Mouse (Mus musculus): Measurements from ENCODE around the gene Smad1. TPM values are rescaled to one million over a fixed set of nuclear protein-coding genes. Genes with fewer than 3 reads are reported as not detected.

The Smad1 gene
- total RNA-seq, 1 experiment from 2014 or later = 32.6 TPM

DNA sequence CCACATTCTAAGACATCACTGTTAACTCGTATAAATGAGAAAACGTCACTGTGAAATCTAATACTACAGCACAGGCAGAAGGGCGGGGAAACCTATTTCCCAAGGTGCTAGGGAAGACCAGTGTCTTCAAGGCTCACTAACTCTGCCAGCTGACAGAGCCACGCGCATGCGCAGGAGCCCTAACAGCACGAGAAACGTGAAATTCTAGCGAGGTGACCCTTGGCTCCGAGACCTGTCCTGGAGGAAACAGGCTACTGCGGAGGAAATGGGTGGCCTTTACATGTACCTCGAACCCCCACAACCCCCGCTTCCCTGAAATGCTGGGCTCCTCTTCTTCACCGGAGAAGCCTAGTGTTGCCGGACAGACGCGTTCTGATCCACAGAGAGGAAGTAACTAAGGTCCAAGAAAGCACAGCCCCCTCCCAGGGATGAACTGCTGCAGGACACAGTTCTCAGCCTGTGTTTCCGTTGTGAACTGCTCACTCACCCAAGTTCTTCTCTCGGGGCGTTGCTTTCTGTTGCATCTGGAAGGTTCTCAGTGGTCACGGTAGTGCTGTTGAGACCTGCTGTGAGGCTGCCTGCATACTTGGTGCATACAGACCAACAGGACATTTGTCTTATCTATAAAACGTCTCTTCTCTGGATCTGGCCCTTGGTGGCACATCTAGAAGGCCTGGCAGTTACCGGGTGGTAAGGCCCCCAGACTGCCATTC is 10.1 kb downstream of the Smad1 start:
- ATAC-seq (replicated peaks in 1 of 2; ENCODE audit: insufficient read depth in 1 of 2, low FRiP score in 2 of 2, low TSS enrichment in 1 of 2, low read depth in 1 of 2, poor library complexity in 2 of 2, severe bottlenecking in 2 of 2) = no peak

DNA sequence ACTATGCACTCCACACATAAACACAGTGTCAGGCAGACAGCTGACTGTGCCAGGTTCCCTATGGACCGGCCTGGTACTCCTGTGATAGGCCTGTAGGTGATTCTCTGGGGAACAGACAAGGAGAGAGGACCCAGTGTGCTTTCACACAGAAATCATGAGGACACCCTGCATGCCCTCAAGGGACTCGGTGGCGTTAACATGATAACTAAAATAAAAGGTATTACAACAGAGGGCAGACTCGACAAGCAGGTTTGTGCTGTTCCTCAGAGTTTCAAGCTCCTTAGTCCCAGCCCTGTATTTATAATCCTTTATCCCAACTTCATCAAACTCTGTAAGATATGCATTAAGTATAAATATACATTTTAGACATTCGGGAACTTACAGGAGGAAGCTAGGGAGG is 12.5 kb downstream of the Smad1 start:
- no peak for ATAC-seq (replicated peaks in 1 of 2; ENCODE audit: insufficient read depth in 1 of 2, low FRiP score in 2 of 2, low TSS enrichment in 1 of 2, low read depth in 1 of 2, poor library complexity in 2 of 2, severe bottlenecking in 2 of 2)

DNA sequence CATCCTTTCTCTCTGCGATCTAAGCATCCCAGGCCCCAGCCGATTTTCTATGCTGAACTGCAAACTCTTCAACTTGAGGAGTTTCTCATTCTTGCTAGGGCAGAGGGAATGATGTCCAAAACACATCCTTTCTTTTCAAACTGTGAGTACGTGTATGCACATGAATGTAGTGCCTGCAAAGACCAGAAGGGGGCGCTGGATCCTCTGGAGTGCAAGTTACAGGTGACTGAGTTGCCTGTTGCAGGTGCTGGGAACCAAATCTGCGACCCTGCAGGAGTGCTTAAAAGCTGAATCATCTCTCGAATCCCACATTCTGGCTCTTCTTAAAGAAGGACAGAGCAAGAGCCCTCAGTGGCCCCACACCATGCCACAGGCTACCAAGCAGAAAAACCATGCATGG is 13.0 kb downstream of the Smad1 start:
- no peak for ATAC-seq (replicated peaks in 1 of 2; ENCODE audit: insufficient read depth in 1 of 2, low FRiP score in 2 of 2, low TSS enrichment in 1 of 2, low read depth in 1 of 2, poor library complexity in 2 of 2, severe bottlenecking in 2 of 2)

DNA sequence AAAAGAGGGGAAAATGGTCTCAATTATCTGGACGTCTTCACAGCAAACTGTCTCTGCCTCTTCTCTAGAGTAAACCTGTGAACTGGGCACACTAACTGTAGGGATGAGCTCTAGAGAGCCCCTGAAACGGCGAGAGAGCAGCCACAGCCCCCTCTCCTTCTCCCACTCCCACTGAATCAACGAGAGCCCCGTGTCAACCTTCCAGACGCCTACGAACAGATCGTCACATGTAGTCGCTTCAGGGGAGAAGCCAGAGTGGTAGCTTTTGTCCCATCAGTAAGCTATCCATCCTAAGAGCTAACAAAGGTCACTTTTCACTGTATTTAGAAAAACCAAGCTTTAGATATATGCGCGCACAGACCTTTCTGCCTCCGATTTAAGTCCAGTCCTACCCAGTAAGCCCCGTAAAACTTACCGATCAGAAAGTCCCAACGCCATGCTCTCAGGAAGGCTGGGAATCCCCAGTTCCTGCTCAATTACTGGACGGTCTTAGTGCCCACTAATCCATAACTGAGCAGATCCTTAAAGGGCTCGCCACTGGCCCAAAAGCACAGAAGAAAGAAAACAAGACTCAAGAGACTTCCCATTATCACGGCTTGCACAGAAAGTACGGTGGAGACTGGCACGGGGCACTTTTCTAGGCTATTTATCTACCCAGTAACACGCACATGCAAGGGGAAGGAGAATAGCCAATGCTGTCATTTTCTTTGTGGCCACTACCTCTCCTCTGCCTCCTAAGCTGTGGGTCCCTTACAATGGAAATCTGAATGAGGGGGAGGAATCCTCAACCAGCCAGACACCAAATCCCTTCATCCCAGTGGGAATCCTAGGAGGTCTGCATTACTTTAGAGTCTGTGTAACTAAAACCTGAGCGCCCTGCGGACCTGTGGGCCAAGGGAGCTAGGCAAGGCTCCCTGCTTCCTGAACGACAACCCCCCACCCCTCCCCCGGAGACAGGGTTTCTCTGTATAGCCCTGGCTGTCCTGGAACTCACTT is 14.7 kb downstream of the Smad1 start:
- peak; percentile 42 to 49; a peak in 1 of 4 replicates for ATAC-seq (replicated peaks in 1 of 2; ENCODE audit: insufficient read depth in 1 of 2, low FRiP score in 2 of 2, low TSS enrichment in 1 of 2, low read depth in 1 of 2, poor library complexity in 2 of 2, severe bottlenecking in 2 of 2)

DNA sequence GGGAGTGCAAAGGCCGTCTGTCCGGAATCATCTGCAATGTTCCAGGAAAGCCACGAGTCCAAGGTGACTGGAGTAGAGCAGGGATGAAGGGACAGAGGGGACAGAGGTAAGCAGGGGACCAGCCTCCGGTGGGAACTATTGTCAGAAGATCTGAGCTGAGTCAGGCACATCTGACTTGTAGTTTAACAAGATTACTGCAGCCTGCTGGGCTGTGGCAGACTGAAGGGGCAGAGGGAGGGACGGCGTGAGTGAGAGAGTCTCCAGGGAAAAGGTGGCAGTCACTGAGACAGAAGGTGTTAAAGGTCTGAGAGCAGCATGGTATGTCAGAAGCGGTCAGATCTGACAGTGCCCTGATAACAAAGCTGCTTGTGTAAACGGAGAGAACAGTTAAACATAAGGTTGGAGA is 16.5 kb downstream of the Smad1 start:
- 0 out of 4 replicates have a peak, but pooled peaks of 1 of the 2 experiments have one; percentile 11 for ATAC-seq (replicated peaks in 1 of 2; ENCODE audit: insufficient read depth in 1 of 2, low FRiP score in 2 of 2, low TSS enrichment in 1 of 2, low read depth in 1 of 2, poor library complexity in 2 of 2, severe bottlenecking in 2 of 2)

DNA sequence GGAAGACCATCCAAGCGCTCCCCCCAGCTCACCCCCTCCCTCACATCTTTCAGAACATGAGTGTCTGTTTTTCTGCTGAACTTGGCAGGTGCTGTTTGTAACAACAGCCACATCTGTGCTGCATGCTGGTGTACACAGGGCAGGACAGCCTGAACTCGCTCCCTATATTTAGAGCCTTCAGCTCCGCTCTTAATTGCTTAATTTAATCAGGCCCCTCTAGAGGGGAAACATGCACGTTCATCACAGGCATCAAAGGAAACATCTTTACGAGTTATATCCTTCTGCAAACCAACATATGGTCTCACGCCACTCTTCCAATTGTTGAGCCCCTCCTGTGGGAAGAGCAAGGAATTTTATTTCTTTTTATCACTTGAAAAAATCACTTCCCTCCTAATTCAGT is 17.5 kb downstream of the Smad1 start:
- peak; percentile 36 to 44; a peak in 1 of 4 replicates for ATAC-seq (replicated peaks in 1 of 2; ENCODE audit: insufficient read depth in 1 of 2, low FRiP score in 2 of 2, low TSS enrichment in 1 of 2, low read depth in 1 of 2, poor library complexity in 2 of 2, severe bottlenecking in 2 of 2)

DNA sequence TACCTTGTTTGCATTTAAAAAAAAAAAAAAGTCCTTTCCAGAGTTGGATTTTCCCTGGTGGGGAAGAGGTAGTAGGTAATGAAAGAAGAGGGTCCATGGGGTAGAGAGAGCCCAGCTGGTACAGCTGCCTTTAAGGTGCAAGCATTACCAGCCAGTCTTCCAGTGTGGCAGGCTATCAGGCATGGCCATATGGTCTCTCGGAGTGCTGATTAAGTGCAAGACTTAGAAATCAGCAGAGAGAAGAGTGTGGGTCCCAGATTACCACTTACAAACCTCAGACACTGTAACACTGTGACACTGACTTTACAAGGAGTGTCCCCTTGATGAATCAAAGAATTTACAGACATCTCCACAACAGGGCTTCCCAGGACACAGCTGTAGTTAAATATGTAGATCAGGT is 18.9 kb downstream of the Smad1 start:
- no peak for ATAC-seq (replicated peaks in 1 of 2; ENCODE audit: insufficient read depth in 1 of 2, low FRiP score in 2 of 2, low TSS enrichment in 1 of 2, low read depth in 1 of 2, poor library complexity in 2 of 2, severe bottlenecking in 2 of 2)

DNA sequence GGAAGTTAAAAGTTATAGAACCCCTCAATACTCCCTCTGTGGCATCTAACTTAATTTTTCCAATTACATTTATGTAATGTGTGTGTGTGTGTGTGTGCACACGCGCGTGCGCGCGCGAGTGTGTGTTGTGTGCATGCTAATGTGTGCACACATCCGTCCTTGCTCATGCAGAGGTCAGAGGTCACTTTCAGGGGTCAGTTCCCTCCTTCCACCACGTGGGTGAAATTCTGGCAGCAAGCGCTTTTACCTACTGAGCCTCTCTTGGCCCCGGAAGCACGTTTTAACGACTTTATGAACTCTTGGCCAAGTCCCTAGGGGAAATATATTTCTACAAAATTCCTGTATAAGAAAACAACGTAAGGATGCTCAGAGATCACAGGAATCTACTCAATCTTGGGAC is 19.3 kb downstream of the Smad1 start:
- ATAC-seq (replicated peaks in 1 of 2; ENCODE audit: insufficient read depth in 1 of 2, low FRiP score in 2 of 2, low TSS enrichment in 1 of 2, low read depth in 1 of 2, poor library complexity in 2 of 2, severe bottlenecking in 2 of 2) = no peak

DNA sequence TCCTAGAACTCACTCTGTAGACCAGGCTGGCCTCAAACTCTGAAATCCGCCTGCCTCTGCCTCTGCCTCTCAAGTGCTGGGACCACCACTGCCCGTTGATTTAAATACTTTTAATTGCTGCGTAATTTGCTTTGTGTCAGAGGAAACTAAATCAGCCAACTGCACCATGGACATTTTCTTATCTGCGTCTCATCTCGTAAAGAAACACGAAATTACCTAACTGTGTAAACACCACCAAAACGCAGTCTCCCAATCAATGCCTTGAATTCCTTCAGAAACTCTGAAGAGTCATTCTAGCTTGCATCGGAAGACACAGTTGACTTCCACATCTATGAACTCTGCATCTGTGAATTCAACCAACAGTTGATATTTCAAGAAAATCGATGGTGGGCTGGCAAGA is 22.7 kb downstream of the Smad1 start:
- no peak for ATAC-seq (replicated peaks in 1 of 2; ENCODE audit: insufficient read depth in 1 of 2, low FRiP score in 2 of 2, low TSS enrichment in 1 of 2, low read depth in 1 of 2, poor library complexity in 2 of 2, severe bottlenecking in 2 of 2)

DNA sequence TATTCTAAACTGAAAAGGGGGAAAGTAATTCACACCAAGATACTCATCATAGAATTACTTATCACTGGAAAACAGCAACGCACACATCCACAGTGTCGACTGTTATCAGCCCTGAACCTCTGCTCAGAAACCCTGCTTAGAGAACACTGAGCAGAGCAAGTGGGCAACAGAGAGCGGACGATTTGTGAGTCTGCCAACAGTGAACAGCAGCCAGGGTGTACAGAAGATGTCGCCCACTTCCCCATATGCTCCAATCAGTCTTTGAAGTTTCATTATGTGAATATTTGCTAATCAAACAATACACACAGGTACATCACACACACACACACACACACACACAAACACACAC is 23.6 kb downstream of the Smad1 start:
- peak; percentile 57 to 63 for ATAC-seq (replicated peaks in 1 of 2; ENCODE audit: insufficient read depth in 1 of 2, low FRiP score in 2 of 2, low TSS enrichment in 1 of 2, low read depth in 1 of 2, poor library complexity in 2 of 2, severe bottlenecking in 2 of 2)

DNA sequence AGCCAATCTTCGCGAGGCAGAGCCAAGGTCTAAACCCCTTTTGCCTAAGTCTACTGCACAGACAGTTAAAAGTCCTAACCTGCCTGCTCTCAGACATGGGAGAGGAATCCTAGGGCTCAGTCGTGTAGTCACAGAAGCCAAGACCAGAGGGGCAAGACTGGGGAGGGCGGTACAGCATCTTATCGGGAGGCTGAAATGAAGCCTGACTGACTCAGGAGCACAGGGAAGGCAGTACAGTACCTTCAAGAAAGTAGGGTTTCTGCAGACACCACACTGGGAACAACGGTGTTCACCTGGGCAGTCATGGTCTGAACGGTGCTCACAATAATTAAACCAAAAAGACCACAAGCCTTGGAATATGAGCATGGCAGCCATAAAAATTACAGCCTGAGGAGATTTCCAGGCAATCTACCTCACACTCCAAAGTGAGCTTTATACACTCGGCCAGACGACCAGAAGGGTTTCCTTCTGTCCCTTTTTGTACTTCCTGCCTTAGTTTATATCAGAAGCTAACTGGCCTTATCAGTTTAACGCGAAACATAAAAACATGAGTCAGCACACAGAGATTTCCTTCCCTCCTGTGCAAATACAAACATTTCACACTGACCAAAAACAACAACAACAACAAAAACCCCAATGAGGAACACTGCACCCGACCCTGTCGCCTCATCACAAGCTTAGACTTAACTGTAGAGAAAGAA is 24.1 kb downstream of the Smad1 start:
- peak; percentile 0 to 8; a peak in 3 of 4 replicates for ATAC-seq (replicated peaks in 1 of 2; ENCODE audit: insufficient read depth in 1 of 2, low FRiP score in 2 of 2, low TSS enrichment in 1 of 2, low read depth in 1 of 2, poor library complexity in 2 of 2, severe bottlenecking in 2 of 2)

DNA sequence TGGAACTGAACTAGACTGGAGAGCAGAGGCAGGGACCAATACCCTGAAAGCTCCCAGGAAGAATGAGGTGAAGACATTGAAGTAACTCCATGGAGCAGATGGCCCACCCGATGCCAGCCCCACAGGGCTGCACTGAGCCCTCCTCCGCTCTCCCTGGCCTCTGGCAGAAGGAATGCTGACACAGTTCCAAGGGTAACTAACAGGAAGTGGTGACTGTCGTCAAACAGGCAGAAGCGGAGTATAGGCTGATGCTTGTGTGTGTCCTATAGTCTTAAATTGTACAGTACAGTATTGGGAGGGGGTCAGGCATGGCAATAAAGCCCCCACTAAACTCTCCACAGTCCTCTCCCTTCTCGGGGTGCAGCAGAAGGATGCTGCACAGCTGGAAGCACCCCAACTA is 24.9 kb downstream of the Smad1 start:
- peak; percentile 28 to 38; a peak in 3 of 4 replicates for ATAC-seq (replicated peaks in 1 of 2; ENCODE audit: insufficient read depth in 1 of 2, low FRiP score in 2 of 2, low TSS enrichment in 1 of 2, low read depth in 1 of 2, poor library complexity in 2 of 2, severe bottlenecking in 2 of 2)

DNA sequence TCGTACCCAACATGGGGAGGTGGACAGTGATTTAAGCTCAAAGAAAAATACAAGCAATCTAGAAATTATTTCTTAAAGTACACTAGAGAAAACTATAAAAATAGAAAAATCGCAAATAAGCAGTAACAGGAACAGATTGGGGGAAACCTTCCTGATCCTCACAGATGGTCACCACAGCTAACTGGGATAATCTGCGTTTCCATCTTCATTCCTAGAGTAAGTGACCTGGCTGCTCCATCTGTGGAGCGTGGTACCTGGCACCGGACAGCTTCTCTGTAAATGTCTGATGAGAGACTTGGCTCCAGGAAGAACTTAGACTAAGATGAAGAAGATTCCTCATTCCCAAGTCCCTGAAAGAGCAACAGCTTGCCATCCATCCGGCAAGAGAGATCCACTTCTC is 25.8 kb downstream of the Smad1 start:
- ATAC-seq (replicated peaks in 1 of 2; ENCODE audit: insufficient read depth in 1 of 2, low FRiP score in 2 of 2, low TSS enrichment in 1 of 2, low read depth in 1 of 2, poor library complexity in 2 of 2, severe bottlenecking in 2 of 2) = no peak

DNA sequence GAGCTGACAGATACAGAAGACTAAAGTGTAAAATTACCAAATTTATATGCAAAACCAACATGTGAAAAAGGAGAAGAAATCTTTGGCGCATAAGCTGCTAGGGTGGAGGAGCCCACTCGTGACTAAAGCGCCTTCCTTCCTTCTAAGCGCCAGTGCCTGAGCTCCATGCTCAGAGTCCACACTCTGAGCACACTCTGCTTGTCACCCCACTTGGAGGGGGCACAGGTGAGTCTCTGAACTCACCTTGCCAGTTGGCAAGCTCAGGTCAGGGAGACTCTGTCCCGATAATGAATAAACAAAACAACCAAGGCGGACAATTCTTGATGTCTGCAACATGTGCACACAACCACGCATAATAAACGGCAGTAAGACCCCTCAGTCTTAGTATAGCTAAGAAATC is 26.4 kb downstream of the Smad1 start:
- no peak for ATAC-seq (replicated peaks in 1 of 2; ENCODE audit: insufficient read depth in 1 of 2, low FRiP score in 2 of 2, low TSS enrichment in 1 of 2, low read depth in 1 of 2, poor library complexity in 2 of 2, severe bottlenecking in 2 of 2)

DNA sequence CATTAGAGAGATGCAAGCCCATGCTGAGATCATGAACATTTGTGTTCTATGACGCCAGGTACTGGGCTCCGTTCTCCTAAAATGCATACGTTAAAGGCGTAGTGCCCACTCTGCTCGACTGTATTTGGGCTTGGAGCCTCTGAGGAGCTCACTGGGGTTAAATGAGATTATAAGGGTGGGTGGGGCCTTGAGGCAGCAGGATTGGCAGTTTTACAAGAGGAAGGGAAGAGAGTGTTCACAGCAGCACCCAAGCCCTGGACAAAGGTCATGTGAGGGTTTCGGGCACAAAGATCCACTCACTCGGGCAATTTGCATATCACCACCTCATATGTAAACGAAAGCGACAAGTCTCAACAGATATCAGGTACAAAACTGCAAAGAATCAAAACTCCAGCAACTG is 26.8 kb downstream of the Smad1 start:
- ATAC-seq (replicated peaks in 1 of 2; ENCODE audit: insufficient read depth in 1 of 2, low FRiP score in 2 of 2, low TSS enrichment in 1 of 2, low read depth in 1 of 2, poor library complexity in 2 of 2, severe bottlenecking in 2 of 2) = no peak

DNA sequence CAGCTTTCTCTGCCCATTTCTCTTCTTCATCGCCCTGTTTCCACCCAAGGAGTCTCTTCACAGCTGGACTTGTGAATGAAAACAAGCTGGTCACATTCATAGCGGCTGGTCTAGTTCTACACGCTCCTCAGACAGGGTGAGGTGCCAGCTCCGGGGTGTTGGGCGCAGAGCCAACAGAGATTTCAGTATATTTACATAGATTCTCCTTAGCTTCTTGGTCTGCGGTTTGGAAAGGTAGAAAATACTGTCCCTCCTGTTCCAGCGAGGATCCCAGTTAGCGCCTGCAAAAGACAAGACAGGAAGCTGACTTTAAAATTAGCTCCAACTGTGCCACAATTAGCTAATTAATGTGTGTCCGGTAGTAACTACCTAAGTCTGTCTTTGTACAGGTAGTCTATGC is 27.2 kb downstream of the Smad1 start:
- no peak for ATAC-seq (replicated peaks in 1 of 2; ENCODE audit: insufficient read depth in 1 of 2, low FRiP score in 2 of 2, low TSS enrichment in 1 of 2, low read depth in 1 of 2, poor library complexity in 2 of 2, severe bottlenecking in 2 of 2)

DNA sequence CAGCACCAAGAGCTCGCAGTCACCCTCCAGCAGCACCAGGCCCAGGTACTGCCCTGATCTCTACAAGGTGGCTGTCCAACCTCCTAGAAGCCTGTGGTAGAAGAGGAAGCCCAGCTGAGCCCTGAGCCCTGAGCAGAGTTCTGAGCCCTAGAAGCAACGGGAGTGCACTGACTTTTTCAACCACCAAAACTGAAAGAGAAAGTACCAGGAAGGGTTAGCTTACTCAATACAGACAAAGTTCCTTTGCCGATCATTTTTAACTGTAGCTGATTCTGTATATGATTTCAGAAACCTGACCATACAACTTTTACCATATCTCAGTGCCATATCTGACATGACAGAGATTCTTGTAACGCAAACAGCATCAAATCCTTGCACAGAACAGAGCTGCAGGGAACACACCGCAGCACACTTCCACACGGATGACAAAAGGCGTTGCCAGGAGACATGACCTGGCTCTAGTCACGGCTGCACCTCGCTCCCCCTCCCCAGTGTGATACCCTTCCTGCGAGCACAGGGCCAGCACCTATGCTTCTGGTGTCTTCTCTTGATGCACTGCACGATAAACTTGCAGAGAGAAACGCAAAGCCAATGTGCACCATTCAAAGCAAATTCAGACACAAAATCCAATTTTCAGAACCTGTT is 28.6 kb downstream of the Smad1 start:
- ATAC-seq (replicated peaks in 1 of 2; ENCODE audit: insufficient read depth in 1 of 2, low FRiP score in 2 of 2, low TSS enrichment in 1 of 2, low read depth in 1 of 2, poor library complexity in 2 of 2, severe bottlenecking in 2 of 2) = peak; percentile 65 to 66
